Mouse (Mus musculus) brown adipose tissue, adult 24 weeks (tissue): ENCODE results near the gene Tbc1d9b. TPM values are rescaled to one million over a fixed set of nuclear protein-coding genes. Genes with fewer than 3 reads are reported as not detected.
A peak's percentile ranks its signal among the peaks of the same experiment; 100 is the strongest.

Experiments
- H3K27ac ChIP-seq: fragments of 200-500 bp; replicated peaks from 2 replicates; pipeline ENCODE4 v1.5.1; 2012; ENCODE audit warnings: low read depth, mild to moderate bottlenecking, low read length
- H3K4me1 ChIP-seq: fragments of 200-500 bp; 2 replicates; pipeline ENCODE4 v1.6.1; 2012; ENCODE audit warnings: low read length, mixed read lengths; ENCODE audit not compliant: control insufficient read depth, insufficient read depth, insufficient read length
- H3K4me3 ChIP-seq: fragments of 200-500 bp; 2 replicates; pipeline ENCODE4 v1.5.1; 2012; ENCODE audit warnings: low read depth, mild to moderate bottlenecking, low read length, moderate library complexity; ENCODE audit not compliant: insufficient read depth
- polyA plus RNA-seq: library from polyadenylated mRNA; stranded (reverse); fragments of >200 nt; gene quantifications from 2 replicates; pipeline ENCODE4 v1.2.4, GENCODE M21; 2012; ENCODE audit not compliant: missing spikeins, insufficient read depth, insufficient read length

Gene Tbc1d9b
- polyA plus RNA-seq, 1 experiment, result 41.0 TPM

- no peak overlapping the region for H3K4me3 ChIP-seq
- H3K27ac ChIP-seq, result peak overlapping the region; percentile 94
- peaks cover 17% of the 10 kb centered on the region for H3K4me1 ChIP-seq
Measured at GRCm38 (mm10) chr11:50108823-50109244, 22.4 kb upstream of the Tbc1d9b start.

- Histone ChIP-seq H3K4me1 (peaks cover 1% of the 10 kb centered on the region), H3K27ac (no peak overlapping the region), H3K4me3 (no peak overlapping the region)
Measured at GRCm38 (mm10) chr11:50114329-50114728, 16.9 kb upstream of the Tbc1d9b start.

GRCm38 (mm10) chr11:50122631-50123081 is 8.5 kb upstream of the Tbc1d9b start:
- no peak overlapping the region for H3K4me3 ChIP-seq
- no peaks in the 10 kb centered on the region for H3K4me1 ChIP-seq
- no peak overlapping the region for H3K27ac ChIP-seq

GRCm38 (mm10) chr11:50127781-50128180 is 3.4 kb upstream of the Tbc1d9b start:
- no peak overlapping the region for H3K27ac ChIP-seq
- no peak overlapping the region for H3K4me3 ChIP-seq
- H3K4me1 ChIP-seq, result peaks cover 4% of the 10 kb centered on the region; the same call in 1 of the 2 replicates

GRCm38 (mm10) chr11:50131801-50132201 is 605 bp downstream of the Tbc1d9b start:
- Histone ChIP-seq H3K4me1 (peaks cover 11% of the 10 kb centered on the region), H3K4me3 (peak overlapping the region; percentile 80), H3K27ac (no peak overlapping the region)

GRCm38 (mm10) chr11:50132265-50132664 is 1.1 kb downstream of the Tbc1d9b start:
- Histone ChIP-seq H3K4me1 (peaks cover 11% of the 10 kb centered on the region), H3K4me3 (peak overlapping the region; percentile 80), H3K27ac (no peak overlapping the region)

GRCm38 (mm10) chr11:50134136-50134859 is 3.1 kb downstream of the Tbc1d9b start:
- Histone ChIP-seq H3K4me3 (no peak overlapping the region; the same call in 1 of the 2 replicates), H3K27ac (peak overlapping the region; percentile 41), H3K4me1 (peaks cover 11% of the 10 kb centered on the region)

- Histone ChIP-seq H3K27ac (no peak overlapping the region), H3K4me1 (peaks cover 7% of the 10 kb centered on the region), H3K4me3 (no peak overlapping the region)
Measured at GRCm38 (mm10) chr11:50138206-50138822, 7.1 kb downstream of the Tbc1d9b start.

- Histone ChIP-seq H3K4me3 (no peak overlapping the region), H3K4me1 (no peaks in the 10 kb centered on the region), H3K27ac (no peak overlapping the region)
Measured at GRCm38 (mm10) chr11:50139571-50139970, 8.4 kb downstream of the Tbc1d9b start.

GRCm38 (mm10) chr11:50145529-50145928 is 14.3 kb downstream of the Tbc1d9b start:
- Histone ChIP-seq H3K4me1 (peaks cover 10% of the 10 kb centered on the region; the same call in 1 of the 2 replicates), H3K27ac (no peak overlapping the region)

GRCm38 (mm10) chr11:50146121-50146520 is 14.9 kb downstream of the Tbc1d9b start:
- no peak overlapping the region for H3K4me3 ChIP-seq

More at GRCm38 (mm10) chr11:50145529-50145928, 14.3 kb downstream of the Tbc1d9b start:
- H3K4me3 ChIP-seq, result no peak overlapping the region

GRCm38 (mm10) chr11:50147267-50147957 is 16.2 kb downstream of the Tbc1d9b start:
- H3K27ac ChIP-seq, result no peak overlapping the region

More at GRCm38 (mm10) chr11:50146121-50146520, 14.9 kb downstream of the Tbc1d9b start:
- Histone ChIP-seq H3K4me1 (peaks cover 10% of the 10 kb centered on the region; the same call in 1 of the 2 replicates), H3K27ac (no peak overlapping the region)

GRCm38 (mm10) chr11:50147958-50148476 is 16.8 kb downstream of the Tbc1d9b start:
- Histone ChIP-seq H3K4me1 (peaks cover 10% of the 10 kb centered on the region; the same call in 1 of the 2 replicates), H3K4me3 (no peak overlapping the region), H3K27ac (no peak overlapping the region)

More at GRCm38 (mm10) chr11:50147267-50147957, 16.2 kb downstream of the Tbc1d9b start:
- Histone ChIP-seq H3K4me3 (no peak overlapping the region), H3K4me1 (peaks cover 10% of the 10 kb centered on the region; the same call in 1 of the 2 replicates)

GRCm38 (mm10) chr11:50149200-50149599 is 18.0 kb downstream of the Tbc1d9b start:
- Histone ChIP-seq H3K4me3 (no peak overlapping the region), H3K27ac (no peak overlapping the region), H3K4me1 (peaks cover 10% of the 10 kb centered on the region; the same call in 1 of the 2 replicates)
